Mouse (Mus musculus) spleen, adult 2 months (tissue): Measurements from ENCODE around the gene Zfp786. TPM values are rescaled to one million over a fixed set of nuclear protein-coding genes. Genes with fewer than 3 reads are reported as not detected.
A peak's percentile ranks its signal among the peaks of the same experiment; 100 is the strongest.
"Not testable (repeated sequence)": the region's sequence is repeated elsewhere in the genome, so short reads cannot be mapped to it uniquely, and the experiment has no call there.

Experiments used
- DNase-seq, 2 experiments: peaks; one replicate each; pipeline versions ENCODE4 v3.0.0 to v3.0.0-alpha.2; 2012 to 2021; ENCODE audit warnings: low spot score in 2 of 2, low read depth in 1 of 2
- H3K27ac ChIP-seq: fragments of 200-500 bp; 2 replicates; pipeline ENCODE4 v1.5.1; 2012; ENCODE audit warnings: low read length, inconsistent platforms; ENCODE audit not compliant: insufficient read depth
- H3K27me3 ChIP-seq: fragments of 200-500 bp; 2 replicates; pipeline ENCODE4 v1.6.1; 2012; ENCODE audit warnings: mild to moderate bottlenecking, moderate library complexity, low read length, inconsistent platforms; ENCODE audit not compliant: control insufficient read depth, insufficient read depth
- H3K36me3 ChIP-seq: fragments of 200-500 bp; 2 replicates; pipeline ENCODE4 v1.6.1; 2012; ENCODE audit warnings: mild to moderate bottlenecking, low read length, inconsistent platforms; ENCODE audit not compliant: control insufficient read depth, insufficient read depth
- H3K4me1 ChIP-seq: fragments of 200-500 bp; 2 replicates; pipeline ENCODE4 v1.6.1; 2011; ENCODE audit warnings: inconsistent platforms; ENCODE audit not compliant: control insufficient read depth, insufficient read depth, insufficient read length
- H3K4me3 ChIP-seq: fragments of 200-500 bp; 2 replicates; pipeline ENCODE4 v1.5.1; 2011; ENCODE audit warnings: mild to moderate bottlenecking, inconsistent platforms; ENCODE audit not compliant: insufficient read depth, insufficient read length; ENCODE audit errors: extremely low read depth
- CTCF ChIP-seq: fragments of 200-500 bp; IDR thresholded peaks from 2 replicates; pipeline ENCODE4 v1.5.1; 2011; ENCODE audit warnings: mild to moderate bottlenecking, inconsistent platforms; ENCODE audit not compliant: insufficient read depth, insufficient read length, insufficient replicate concordance; ENCODE audit errors: extremely low read depth
- POLR2A ChIP-seq: fragments of 200-500 bp; IDR thresholded peaks from 2 replicates; pipeline ENCODE4 v1.6.1; 2011; ENCODE audit warnings: low read depth, low read length, inconsistent platforms
- WGBS: fragments of 180-500 bp; shearing (Covaris S2); methylation state at CpG from one replicate; pipeline ENCODE4 v1.1.7; 2018; 5-methylcytosine and 5-hydroxymethylcytosine counted together
- polyA plus RNA-seq: library from polyadenylated mRNA; depleted of rRNA; stranded (reverse); fragments of >200 nt; gene quantifications from 2 replicates; pipeline ENCODE4 v1.2.3, GENCODE M21; 2012

Zfp786 gene
- polyA plus RNA-seq, 1 experiment, result 0.13 TPM

DNA sequence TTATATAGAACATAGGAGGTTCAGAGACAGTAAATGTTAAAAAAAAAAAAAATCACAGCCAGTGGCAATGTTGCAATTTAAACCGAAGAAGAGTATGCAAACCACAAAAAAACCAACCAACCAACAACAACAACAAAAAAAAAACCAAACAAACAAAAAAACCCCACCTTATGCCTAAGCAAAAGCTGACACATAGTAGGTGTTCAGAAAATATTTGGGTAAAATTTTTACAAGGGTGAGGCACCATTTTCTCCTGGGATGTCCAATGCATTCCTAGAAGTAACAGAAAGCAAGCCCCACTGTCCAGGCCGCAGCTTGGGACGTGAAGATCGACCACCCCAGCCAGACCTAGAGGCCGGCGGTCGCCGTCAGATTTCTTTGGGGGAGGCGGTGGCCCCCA, 46.4 kb upstream of the Zfp786 start, which contains the start of gene Zfp282:
Gene Zfp282 (plus strand): TSS at position 147 of the 400 bp plus-strand sequence.
- DNase-seq, result no peak
- no peak for TF ChIP-seq POLR2A
- TF ChIP-seq CTCF, result no peak
- Histone ChIP-seq H3K4me3 (peak within 1 kb of the TSS; percentile 75), H3K4me1 (peaks cover 9% of the 10 kb centered on the region; the same call in 1 of the 2 replicates), H3K27me3 (no peaks in the 10 kb centered on the region), H3K36me3 (peaks cover 3% of the 10 kb centered on the region), H3K27ac (peak within 1 kb of the TSS; percentile 77)
- WGBS, result 4% methylated on average over 9 of the region's 9 CpGs

DNA sequence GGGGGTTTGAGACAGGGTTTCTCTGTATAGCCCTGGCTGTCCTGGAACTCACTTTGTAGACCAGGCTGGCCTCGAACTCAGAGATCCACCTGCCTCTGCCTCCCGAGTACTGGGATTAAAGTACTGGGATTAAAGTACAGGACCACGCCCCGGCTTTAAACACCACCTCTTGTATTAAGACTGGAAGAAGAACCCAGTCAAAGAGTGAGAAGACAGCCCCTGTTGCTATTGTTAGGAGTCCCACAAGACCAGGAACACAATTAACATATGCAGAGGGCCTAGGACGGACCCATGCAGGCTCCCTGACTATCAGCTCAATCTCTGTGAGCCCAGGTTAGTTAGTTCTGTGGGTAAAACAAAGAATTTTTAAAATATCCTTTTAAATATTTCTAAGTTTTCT, 41.6 kb upstream of the Zfp786 start:
- Histone ChIP-seq H3K4me3 (no peak overlapping the region), H3K27me3 (no peaks in the 10 kb centered on the region), H3K27ac (no peak overlapping the region), H3K4me1 (no peaks in the 10 kb centered on the region), H3K36me3 (peaks cover 3% of the 10 kb centered on the region)
- DNase-seq, result no peak
- TF ChIP-seq POLR2A, result no peak
- 93% methylated on average over 5 of the region's 5 CpGs for WGBS

DNA sequence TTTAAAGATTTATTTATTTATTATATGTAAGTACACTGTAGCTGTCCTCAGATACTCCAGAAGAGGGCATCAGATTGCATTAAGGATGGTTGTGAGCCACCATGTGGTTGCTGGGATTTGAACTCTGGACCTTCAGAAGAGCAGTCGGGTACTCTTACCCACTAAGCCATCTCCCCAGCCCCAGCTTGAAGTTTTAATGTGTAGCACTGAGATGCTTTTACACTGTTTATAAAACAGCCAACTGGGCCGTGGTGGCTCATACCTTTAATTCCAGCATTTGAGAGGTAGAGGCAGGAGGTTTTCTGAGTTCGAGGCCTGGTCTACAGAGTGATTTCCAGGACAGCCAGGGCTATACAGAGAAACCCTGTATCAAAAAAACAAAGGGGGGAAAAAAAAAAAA, 27.1 kb upstream of the Zfp786 start:
- not testable (repeated sequence) for H3K27ac ChIP-seq, DNase-seq, H3K27me3 ChIP-seq, H3K4me1 ChIP-seq, H3K4me3 ChIP-seq
- H3K36me3 ChIP-seq, result peaks cover 14% of the 10 kb centered on the region
- 91% methylated on average over 3 of the region's 3 CpGs for WGBS

DNA sequence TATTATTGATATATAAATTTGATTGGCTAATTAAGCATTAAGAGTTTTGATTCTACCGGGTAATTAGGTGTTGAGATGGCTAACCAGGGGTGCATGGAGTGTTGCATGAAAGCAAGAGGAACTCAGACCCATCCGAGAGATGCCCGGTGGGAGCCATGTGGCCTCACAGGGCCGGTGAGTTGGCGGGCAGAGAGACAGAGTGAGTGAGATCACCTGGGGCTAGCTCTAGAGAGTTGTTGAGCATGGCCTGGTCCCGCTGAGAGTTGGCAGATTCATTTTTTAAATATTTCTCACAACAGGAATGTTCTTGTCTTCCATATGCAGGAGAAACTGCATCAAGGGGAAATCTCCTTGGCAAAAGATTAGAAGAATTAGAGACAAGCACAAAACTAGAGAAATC, 26.6 kb upstream of the Zfp786 start:
- no peak for TF ChIP-seq CTCF
- TF ChIP-seq POLR2A, result no peak
- Histone ChIP-seq H3K4me1 (no peaks in the 10 kb centered on the region), H3K4me3 (no peak overlapping the region), H3K27me3 (no peaks in the 10 kb centered on the region), H3K27ac (no peak overlapping the region), H3K36me3 (peaks cover 12% of the 10 kb centered on the region)
- no peak for DNase-seq
- WGBS, result 95% methylated on average over 6 of the region's 6 CpGs

DNA sequence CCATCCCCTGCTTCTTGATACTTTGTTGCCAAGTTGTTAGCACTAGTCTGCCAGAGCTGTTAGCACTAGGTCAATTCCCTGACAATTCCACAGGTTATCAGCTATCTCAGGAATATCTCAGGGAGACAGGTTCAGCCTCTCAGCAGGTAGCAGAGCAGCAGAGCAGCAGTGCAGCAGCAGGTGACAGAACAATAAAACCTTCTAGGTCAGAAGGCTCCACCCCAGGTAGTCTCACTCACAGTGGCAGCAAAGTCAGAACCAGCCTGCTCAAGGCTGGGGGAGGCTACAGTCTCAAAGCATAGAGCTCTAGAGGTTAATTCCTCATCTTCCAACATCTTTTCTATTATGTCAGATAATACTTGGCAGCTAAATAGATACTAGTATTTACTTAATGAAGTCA, 15.1 kb upstream of the Zfp786 start:
- no peak for DNase-seq
- H3K27me3 ChIP-seq, result no peaks in the 10 kb centered on the region
- no peaks in the 10 kb centered on the region for H3K4me1 ChIP-seq
- H3K27ac ChIP-seq, result no peak overlapping the region
- TF ChIP-seq CTCF (no peak), POLR2A (no peak)
- H3K4me3 ChIP-seq, result no peak overlapping the region
- peaks cover 2% of the 10 kb centered on the region; the same call in 1 of the 2 replicates for H3K36me3 ChIP-seq

DNA sequence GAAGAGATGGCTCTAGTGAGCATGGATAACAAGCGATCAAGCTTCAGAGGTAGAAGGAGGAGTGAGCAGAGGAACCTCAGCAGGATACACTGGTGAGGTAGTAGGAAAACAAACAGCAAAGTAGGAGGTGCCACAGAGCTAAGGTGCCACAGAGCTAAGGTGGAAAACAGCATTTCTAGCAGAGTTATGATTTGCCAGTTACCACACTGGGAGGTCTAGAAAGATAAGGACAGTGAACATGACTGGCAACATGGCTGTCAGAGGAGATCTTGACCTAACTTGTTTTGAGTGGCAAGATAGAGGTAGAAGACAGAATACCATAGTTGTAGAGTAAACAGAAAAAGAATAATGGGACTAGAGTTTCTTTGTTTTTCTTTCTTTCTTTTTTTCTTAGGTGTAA, 11.7 kb upstream of the Zfp786 start:
- TF ChIP-seq CTCF, result no peak
- TF ChIP-seq POLR2A, result no peak
- Histone ChIP-seq H3K27me3 (no peaks in the 10 kb centered on the region), H3K27ac (no peak overlapping the region), H3K4me1 (no peaks in the 10 kb centered on the region), H3K36me3 (peaks cover 3% of the 10 kb centered on the region; the same call in 1 of the 2 replicates), H3K4me3 (no peak overlapping the region)
- 90% methylated on average over 1 of the region's 1 CpGs for WGBS
- DNase-seq, result no peak

DNA sequence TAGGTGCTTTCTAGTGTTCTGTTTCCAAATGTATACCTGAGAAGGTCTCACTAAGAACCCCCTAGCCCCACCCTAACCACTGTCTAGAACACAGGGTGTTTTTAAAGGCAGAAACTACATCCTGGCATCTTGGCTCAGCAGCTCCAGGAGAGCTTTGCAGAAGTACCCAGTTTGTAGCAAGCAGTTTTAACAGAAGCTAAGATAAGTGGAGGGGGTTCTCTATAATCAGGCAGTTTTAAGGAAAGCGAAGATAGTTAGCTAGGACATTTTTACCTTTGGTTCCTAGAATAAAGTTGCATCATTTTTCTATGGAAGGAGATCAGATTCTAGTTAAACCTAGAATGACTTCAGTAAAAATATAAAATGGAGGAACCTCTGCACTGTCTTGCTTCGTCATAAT, 11.2 kb upstream of the Zfp786 start:
- Histone ChIP-seq H3K4me1 (no peaks in the 10 kb centered on the region; the same call in 1 of the 2 replicates), H3K4me3 (no peak overlapping the region), H3K27ac (no peak overlapping the region), H3K27me3 (no peaks in the 10 kb centered on the region), H3K36me3 (peaks cover 3% of the 10 kb centered on the region; the same call in 1 of the 2 replicates)
- DNase-seq, result no peak
- WGBS, result 90% methylated on average over 2 of the region's 2 CpGs
- TF ChIP-seq CTCF (no peak), POLR2A (no peak)
